Comparison of ENCODE assay signal across 19 mouse cellular contexts in genomic region chr8:42886516-42886915, GRCm38 (mm10).
DNase-seq lines count a peak whose midpoint lies in the region; ATAC-seq lines count a peak whose summit lies in the region.
"Had no signal": no experiment of that assay in that cellular context is flagged by ENCODE, and none has a peak within 500 bp of the region (broad histone marks: within the 10 kb centered on the region; RNA-seq: fewer than 3 reads in every experiment).

No protein-coding gene starts in this region.

- ATAC-seq in frontal cortex, adult (ENCODE audit: low TSS enrichment): peak; percentile 77
- ATAC-seq: activated CD4-positive, CD25-positive, alpha-beta regulatory T cell, adult 4 months; forebrain, embryonic 13.5 days; forebrain, embryonic 16.5 days had no signal

- intact Hi-C loops in left cerebral cortex, postnatal 25 days (cut with DNase I): loop anchor here (5.0 kb wide), 1 partner anchor 944 kb away; no protein-coding TSS in a partner anchor

- no peak for DNase-seq in frontal cortex, postnatal 14 days (ENCODE audit: low spot score in 2 of 2)
- peak; percentile 9 for DNase-seq in layer of hippocampus, adult 9-10 months (ENCODE audit: low spot score)
- no peak for DNase-seq in layer of hippocampus, adult 8-10 months (ENCODE audit: low spot score in 2 of 2)
- DNase-seq in left cerebral cortex, postnatal 25 days (ENCODE audit: low spot score in 2 of 2): peak; percentile 4 to 58
- DNase-seq in left cerebral cortex, adult 11 months (ENCODE audit: low spot score): no peak
- DNase-seq in urinary bladder, postnatal 25 days (ENCODE audit: low spot score): no peak
- DNase-seq: adrenal gland, adult 8-10 months; adrenal gland, postnatal 25 days; cerebellum, adult 18-20 months; cerebellum, adult 9-10 months; cerebellum, postnatal 14 days; gastrocnemius, postnatal 25 days; heart, adult 18-20 months; heart, postnatal 10 days; heart, postnatal 36 days had no signal

Comparison
In these comparisons a context has a peak if more than half of its experiments do, and no peak if none do; other contexts are left out.
1. DNase-seq: peak in layer of hippocampus, adult 9-10 months (single experiment) and left cerebral cortex, postnatal 25 days (2 of 2); none in frontal cortex, postnatal 14 days (0 of 2), layer of hippocampus, adult 8-10 months (0 of 2), left cerebral cortex, adult 11 months (single experiment) and urinary bladder, postnatal 25 days (single experiment).